Mouse (Mus musculus) CH12.LX (cell line): ENCODE measurements at regions not wholly inside any gene's neighbourhood (a gene's known extent, or its start where the extent isn't known, plus 50 kb on each side); places are given as distances from the start of the nearest gene placed in this dataset.

ENCODE experiments used
- DNase-seq: peaks from one replicate; pipeline ENCODE4 v3.0.0-alpha.2; 2013; ENCODE audit errors: extremely low read depth
- H3K27ac ChIP-seq: 2 replicates; pipeline ENCODE4 v1.5.1; 2012; ENCODE audit warnings: low read depth, mild to moderate bottlenecking, control low read depth, moderate library complexity; ENCODE audit not compliant: insufficient read depth
- H3K27me3 ChIP-seq: replicated peaks from 2 replicates; pipeline ENCODE3; 2012; ENCODE audit warnings: inconsistent platforms
- H3K36me3 ChIP-seq, 2 experiments: replicated peaks in 1 of 2; 2 replicates each; pipeline versions ENCODE3 to v1.6.1; 2012; ENCODE audit warnings: inconsistent platforms in 1 of 2, low read length in 1 of 2, mild to moderate bottlenecking in 1 of 2, mixed read lengths in 1 of 2, moderate library complexity in 1 of 2; ENCODE audit not compliant: control insufficient read depth in 1 of 2, insufficient read depth in 1 of 2
- H3K4me1 ChIP-seq, 2 experiments: 2 replicates each; pipeline ENCODE4 v1.6.1; 2012; ENCODE audit warnings: inconsistent platforms in 1 of 2, moderate library complexity in 1 of 2; ENCODE audit not compliant: insufficient read depth in 2 of 2, control insufficient read depth in 1 of 2
- H3K4me2 ChIP-seq: 2 replicates; pipeline ENCODE4 v1.6.1; 2012; ENCODE audit warnings: low read depth, mild to moderate bottlenecking, control low read depth; ENCODE audit not compliant: poor library complexity, insufficient read depth, severe bottlenecking
- H3K4me3 ChIP-seq, 3 experiments: fragments of 150-350 bp in 1 of 3; sonication (generic) in 1 of 3; replicated peaks in 1 of 3; 2 replicates each; pipeline versions ENCODE3 to v1.5.1; 2011 to 2012; ENCODE audit warnings: low read depth in 2 of 3, low read length in 2 of 3, mild to moderate bottlenecking in 2 of 3, moderate library complexity in 2 of 3, control low read depth in 1 of 3, improper control_type of control experiment in 1 of 3, inconsistent platforms in 1 of 3, mixed read lengths in 1 of 3; ENCODE audit not compliant: poor library complexity in 1 of 3
- H3K79me2 ChIP-seq: replicated peaks from 2 replicates; pipeline ENCODE4 v1.6.1; 2012; ENCODE audit warnings: mild to moderate bottlenecking, moderate library complexity; ENCODE audit not compliant: control insufficient read depth, poor library complexity, insufficient read depth, severe bottlenecking; ENCODE audit errors: extremely low read depth
- H3K9ac ChIP-seq: 2 replicates; pipeline ENCODE4 v1.6.1; 2012; ENCODE audit warnings: low read depth, mild to moderate bottlenecking, control low read depth, moderate library complexity; ENCODE audit not compliant: insufficient read depth
- H3K9me3 ChIP-seq: replicated peaks from 2 replicates; pipeline ENCODE3; 2012; ENCODE audit warnings: low read length, inconsistent platforms, mixed read lengths
- CHD2 ChIP-seq: IDR thresholded peaks from 2 replicates; pipeline ENCODE4 v1.6.1; 2011; ENCODE audit warnings: low read length, improper control_type of control experiment
- E2F4 ChIP-seq: IDR thresholded peaks from 2 replicates; pipeline ENCODE4 v1.6.1; 2011; ENCODE audit warnings: low read depth, low read length, improper control_type of control experiment; ENCODE audit not compliant: insufficient replicate concordance
- ELF1 ChIP-seq: IDR thresholded peaks from 2 replicates; pipeline ENCODE4 v1.6.1; 2014; ENCODE audit warnings: low read depth, mild to moderate bottlenecking, inconsistent platforms, low read length, improper control_type of control experiment
- GABPA ChIP-seq: IDR thresholded peaks from 2 replicates; pipeline ENCODE4 v1.6.1; 2012; ENCODE audit warnings: low read depth, low read length, improper control_type of control experiment, inconsistent platforms; ENCODE audit not compliant: insufficient replicate concordance
- HCFC1 ChIP-seq: IDR thresholded peaks from 2 replicates; pipeline ENCODE4 v1.6.1; 2012; ENCODE audit warnings: low read depth, mild to moderate bottlenecking, inconsistent platforms, low read length, improper control_type of control experiment
- IRF4 ChIP-seq: IDR thresholded peaks from 2 replicates; pipeline ENCODE4 v1.6.1; 2014; ENCODE audit warnings: low read depth, mild to moderate bottlenecking, inconsistent platforms, low read length, improper control_type of control experiment
- JUN ChIP-seq: IDR thresholded peaks from 2 replicates; pipeline ENCODE4 v1.6.1; 2011; ENCODE audit warnings: low read depth, mild to moderate bottlenecking, low read length, improper control_type of control experiment, moderate library complexity; ENCODE audit not compliant: insufficient read depth
- JUND ChIP-seq: conservative IDR thresholded peaks from 2 replicates; pipeline ENCODE4 v1.6.1; 2011; ENCODE audit warnings: low read depth, low read length, improper control_type of control experiment
- KAT2A ChIP-seq: IDR thresholded peaks from 2 replicates; pipeline ENCODE4 v1.6.1; 2012; ENCODE audit warnings: low read length, improper control_type of control experiment, inconsistent platforms; ENCODE audit not compliant: insufficient replicate concordance
- MAFK ChIP-seq: IDR thresholded peaks from 2 replicates; pipeline ENCODE4 v1.6.1; 2011; ENCODE audit warnings: low read length, improper control_type of control experiment; ENCODE audit not compliant: insufficient replicate concordance
- MAX ChIP-seq: IDR thresholded peaks from 2 replicates; pipeline ENCODE4 v1.6.1; 2011; ENCODE audit warnings: low read length, improper control_type of control experiment
- MEF2A ChIP-seq: IDR thresholded peaks from 2 replicates; pipeline ENCODE4 v1.6.1; 2014; ENCODE audit warnings: low read depth, mild to moderate bottlenecking, inconsistent platforms, low read length, improper control_type of control experiment, borderline replicate concordance
- MYC ChIP-seq: IDR thresholded peaks from 2 replicates; pipeline ENCODE4 v1.6.1; 2011; ENCODE audit warnings: low read depth, mild to moderate bottlenecking, improper control_type of control experiment, low read length
- PAX5 ChIP-seq: IDR thresholded peaks from 2 replicates; pipeline ENCODE4 v1.6.1; 2012; ENCODE audit warnings: low read length, inconsistent platforms, mixed read lengths
- POLR2A ChIP-seq: IDR thresholded peaks from 2 replicates; pipeline ENCODE4 v1.6.1; 2011; ENCODE audit warnings: low read depth, mild to moderate bottlenecking, improper control_type of control experiment, low read length
- RAD21 ChIP-seq: IDR thresholded peaks from 2 replicates; pipeline ENCODE4 v1.6.1; 2011; ENCODE audit warnings: low read depth, mild to moderate bottlenecking, low read length, improper control_type of control experiment, moderate library complexity
- RCOR1 ChIP-seq: conservative IDR thresholded peaks from 2 replicates; pipeline ENCODE4 v1.6.1; 2012; ENCODE audit warnings: low read depth, mild to moderate bottlenecking, inconsistent platforms, low read length, improper control_type of control experiment
- TBP ChIP-seq: conservative IDR thresholded peaks from 2 replicates; pipeline ENCODE4 v1.6.1; 2011; ENCODE audit warnings: low read depth, low read length, improper control_type of control experiment
- TCF12 ChIP-seq: IDR thresholded peaks from 2 replicates; pipeline ENCODE4 v1.6.1; 2014; ENCODE audit warnings: low read depth, mild to moderate bottlenecking, inconsistent platforms, low read length, improper control_type of control experiment
- USF2 ChIP-seq: conservative IDR thresholded peaks from 2 replicates; pipeline ENCODE4 v1.6.1; 2011; ENCODE audit warnings: low read depth, low read length, improper control_type of control experiment
- ZC3H11A ChIP-seq: IDR thresholded peaks from 2 replicates; pipeline ENCODE4 v1.6.1; 2012; ENCODE audit warnings: low read depth, mild to moderate bottlenecking, inconsistent platforms, low read length, improper control_type of control experiment
- ZMIZ1 ChIP-seq: IDR thresholded peaks from 2 replicates; pipeline ENCODE4 v1.6.1; 2012; ENCODE audit warnings: low read depth, mild to moderate bottlenecking, inconsistent platforms, low read length, improper control_type of control experiment
- dilution Hi-C: fragments of 300-500 bp; cut with MboI; formaldehyde crosslinking; loops from 2 replicates; pipeline ENCODE4 v1.14.3; 2020; ENCODE audit warnings: low sequenced_read_pairs; ENCODE audit not compliant: extremely low pct_unique_long_range_greater_than_20kb, extremely low pct_ligation_motif_present
- in situ Hi-C: fragments of 300-500 bp; cut with MboI; formaldehyde crosslinking; loops from 3 replicates; pipeline ENCODE4 v1.14.3; 2019; ENCODE audit warnings: low sequenced_read_pairs, low pct_ligation_motif_present, low pct_unique_long_range_greater_than_20kb, mixed read lengths

DNA sequence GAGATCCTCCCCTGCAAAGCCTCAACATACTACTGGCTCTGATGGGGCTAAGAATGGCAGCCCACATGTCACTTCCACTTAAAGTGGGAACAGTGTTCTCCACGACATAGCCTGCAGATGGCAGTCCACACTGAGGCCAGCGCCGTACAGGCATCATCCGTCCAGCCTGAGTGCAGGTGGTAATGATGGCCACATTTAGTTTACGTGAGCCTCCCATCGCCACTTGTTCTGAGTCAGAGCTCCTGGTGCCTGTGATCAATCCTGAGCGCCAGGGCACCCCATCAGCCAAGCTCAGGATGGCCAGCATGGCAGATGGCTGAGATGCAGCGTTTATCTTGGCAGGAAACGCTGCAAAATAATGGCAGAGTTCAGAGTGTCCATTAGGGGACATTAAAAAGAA, 159.6 kb downstream of the Adgrd1 start:
- Histone ChIP-seq H3K36me3 (no peaks in the 10 kb centered on the region), H3K9me3 (peaks cover 85% of the 10 kb centered on the region), H3K4me3 (no peak overlapping the region), H3K4me1 (no peaks in the 10 kb centered on the region), H3K9ac (no peak overlapping the region), H3K4me2 (no peak overlapping the region), H3K79me2 (no peaks in the 10 kb centered on the region), H3K27me3 (no peaks in the 10 kb centered on the region), H3K27ac (no peak overlapping the region)
- TF ChIP-seq MAX: no peak
- no peak for TF ChIP-seq ZMIZ1
- no peak for TF ChIP-seq E2F4
- TF ChIP-seq TBP: no peak
- TF ChIP-seq JUN: no peak
- TF ChIP-seq KAT2A: no peak
- TF ChIP-seq CHD2: no peak
- in situ Hi-C loops: no loop called here
- DNase-seq: no peak
- dilution Hi-C loops: no loop called here

- H3K36me3 ChIP-seq: no peaks in the 10 kb centered on the region
- no peaks in the 10 kb centered on the region for H3K27me3 ChIP-seq
- H3K9ac ChIP-seq: no peak overlapping the region
- H3K4me2 ChIP-seq: no peak overlapping the region
- H3K79me2 ChIP-seq: no peaks in the 10 kb centered on the region
- TF ChIP-seq TCF12: no peak
- no peak for TF ChIP-seq MAFK
- no peak for TF ChIP-seq IRF4
- TF ChIP-seq RAD21: no peak
- no peak for TF ChIP-seq CHD2
- no peak for TF ChIP-seq GABPA
- TF ChIP-seq HCFC1: no peak
- no peak for TF ChIP-seq PAX5
- no peak for TF ChIP-seq RCOR1
- TF ChIP-seq TBP: no peak
- TF ChIP-seq ZC3H11A: no peak
- no peak for TF ChIP-seq USF2
- TF ChIP-seq E2F4: no peak
- no peak for TF ChIP-seq KAT2A
- TF ChIP-seq ELF1: no peak
- TF ChIP-seq POLR2A: no peak
- no peak for TF ChIP-seq JUND
- no peak for TF ChIP-seq MEF2A
- no peak for TF ChIP-seq MYC
- in situ Hi-C loops: no loop called here
- no peak overlapping the region for H3K4me3 ChIP-seq
- no peak overlapping the region for H3K27ac ChIP-seq
- DNase-seq: no peak
- peaks cover 85% of the 10 kb centered on the region for H3K9me3 ChIP-seq
- dilution Hi-C loops: no loop called here
- H3K4me1 ChIP-seq: no peaks in the 10 kb centered on the region
Measured at GRCm38 (mm10) chr5:129257206-129257605, 160.7 kb downstream of the Adgrd1 start.
